Mouse (Mus musculus): ENCODE measurements around the gene Tmem240.
A peak's percentile ranks its signal among the peaks of the same experiment; 100 is the strongest.
"Not testable (repeated sequence)": the region's sequence is repeated elsewhere in the genome, so short reads cannot be mapped to it uniquely, and the experiment has no call there.

Gene Tmem240

DNA sequence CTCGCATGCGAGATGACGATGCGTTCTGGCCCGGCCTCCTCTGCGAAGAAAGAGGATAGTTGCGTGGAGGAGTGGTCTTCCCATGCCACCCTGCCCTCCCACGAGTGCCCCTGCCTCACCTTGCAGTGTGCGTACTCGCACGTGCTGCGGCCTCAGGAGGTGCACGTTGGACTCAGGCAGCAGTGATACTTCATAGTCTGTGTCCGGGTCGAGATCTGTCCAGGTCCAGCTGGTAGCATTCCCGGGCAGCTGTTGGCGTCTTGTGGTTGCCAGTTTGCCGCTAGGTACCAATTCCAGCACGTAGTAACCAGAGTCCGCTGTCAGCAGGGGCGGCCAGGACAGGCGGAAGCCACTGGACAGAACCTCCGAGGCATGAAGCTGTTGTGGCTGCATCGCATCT lies 36.0 kb downstream of the Tmem240 start:
- DNase-seq (ENCODE audit: low spot score in 2 of 2) = no peak

- no peak for DNase-seq (ENCODE audit: low spot score in 2 of 2)
Measured at GRCm38 (mm10) chr4:155771706-155772105, 37.1 kb downstream of the Tmem240 start.

GRCm38 (mm10) chr4:155772786-155773185 lies 38.2 kb downstream of the Tmem240 start:
- no peak for DNase-seq (ENCODE audit: low spot score in 2 of 2)

GRCm38 (mm10) chr4:155773335-155774078 lies 38.9 kb downstream of the Tmem240 start:
- DNase-seq (ENCODE audit: low spot score in 2 of 2) = no peak

GRCm38 (mm10) chr4:155774280-155774754 lies 39.7 kb downstream of the Tmem240 start, which contains the start of gene Vwa1:
Gene Vwa1 (minus strand): TSS chr4:155774698.
- peak; percentile 92 to 97 for DNase-seq (ENCODE audit: low spot score in 2 of 2)

DNA sequence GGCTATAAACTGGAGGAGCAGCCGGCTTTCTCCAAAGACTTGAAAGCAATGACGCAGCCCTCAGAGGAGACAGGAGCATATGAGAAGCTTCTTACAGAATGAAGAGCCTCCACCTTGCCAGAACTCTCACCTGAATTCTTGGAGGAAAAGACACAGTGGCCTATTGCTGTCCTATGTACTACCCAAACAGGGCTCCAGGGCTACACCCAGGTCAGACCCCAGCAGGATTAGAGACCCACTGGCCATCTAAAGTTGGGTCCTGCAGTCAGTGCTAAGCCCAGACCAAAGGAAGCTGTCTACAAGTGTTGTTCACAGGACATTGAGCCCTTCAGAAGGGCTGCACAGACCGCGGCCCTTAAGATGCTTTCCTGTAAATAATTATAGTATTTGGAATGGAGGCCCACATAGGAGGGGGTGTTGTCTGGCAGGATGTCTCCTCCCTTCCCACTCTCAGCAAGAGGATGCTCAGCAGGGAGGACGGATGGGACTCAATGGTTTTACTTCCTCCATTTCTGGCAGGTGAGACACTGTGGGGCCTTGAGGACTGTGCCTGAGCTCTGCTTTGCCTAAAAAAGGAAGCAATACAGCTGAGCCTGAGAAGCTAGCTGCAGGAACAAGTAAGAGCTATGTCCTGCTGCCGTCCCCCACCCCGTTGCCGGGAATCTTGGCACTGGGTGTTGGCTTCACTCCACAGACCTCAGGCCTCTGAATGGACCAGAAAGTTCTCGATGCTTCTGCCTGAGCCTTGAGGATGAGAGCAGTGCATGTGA lies 40.6 kb downstream of the Tmem240 start:
- no peak for DNase-seq (ENCODE audit: low spot score in 2 of 2)

GRCm38 (mm10) chr4:155775855-155776254 lies 41.3 kb downstream of the Tmem240 start:
- DNase-seq (ENCODE audit: low spot score in 2 of 2) = no peak

- DNase-seq (ENCODE audit: low spot score in 2 of 2) = no peak
Measured at GRCm38 (mm10) chr4:155776704-155777335, 42.2 kb downstream of the Tmem240 start.

- DNase-seq (ENCODE audit: low spot score in 2 of 2) = no peak
Measured at GRCm38 (mm10) chr4:155777816-155778215, 43.2 kb downstream of the Tmem240 start.

- no peak for DNase-seq (ENCODE audit: low spot score in 2 of 2)
Measured at GRCm38 (mm10) chr4:155779498-155779897, 44.9 kb downstream of the Tmem240 start.

GRCm38 (mm10) chr4:155780895-155781294 lies 46.3 kb downstream of the Tmem240 start:
- DNase-seq (ENCODE audit: low spot score in 2 of 2) = no peak

DNA sequence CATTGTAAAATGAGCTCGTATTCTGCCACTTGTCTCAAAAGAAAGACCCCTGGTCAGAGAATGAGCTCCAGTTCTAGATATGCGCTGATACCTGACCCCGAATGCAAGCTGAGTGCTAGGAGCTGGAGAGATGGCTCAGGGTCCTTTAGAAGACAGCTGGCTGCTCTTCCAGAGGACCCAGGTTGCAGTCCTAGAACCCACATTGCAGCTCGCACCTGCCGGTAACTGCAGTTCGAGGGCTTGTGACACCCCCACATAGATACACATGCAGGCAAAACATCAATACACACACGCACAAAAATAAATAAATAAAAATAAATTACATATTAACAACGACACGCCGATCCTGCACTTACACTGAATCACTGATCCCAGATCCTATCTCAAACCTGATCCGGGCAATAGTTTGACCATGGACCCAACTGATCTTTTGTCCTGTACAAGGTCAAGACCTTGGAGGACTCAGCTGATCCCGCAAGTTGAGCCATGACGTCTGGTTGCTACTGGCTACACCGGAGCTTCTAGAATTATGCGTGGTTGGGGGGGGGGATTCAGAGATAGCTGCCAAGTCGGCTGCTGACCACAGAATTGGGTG lies 49.0 kb downstream of the Tmem240 start:
- no peak for DNase-seq (ENCODE audit: low spot score in 2 of 2)

DNA sequence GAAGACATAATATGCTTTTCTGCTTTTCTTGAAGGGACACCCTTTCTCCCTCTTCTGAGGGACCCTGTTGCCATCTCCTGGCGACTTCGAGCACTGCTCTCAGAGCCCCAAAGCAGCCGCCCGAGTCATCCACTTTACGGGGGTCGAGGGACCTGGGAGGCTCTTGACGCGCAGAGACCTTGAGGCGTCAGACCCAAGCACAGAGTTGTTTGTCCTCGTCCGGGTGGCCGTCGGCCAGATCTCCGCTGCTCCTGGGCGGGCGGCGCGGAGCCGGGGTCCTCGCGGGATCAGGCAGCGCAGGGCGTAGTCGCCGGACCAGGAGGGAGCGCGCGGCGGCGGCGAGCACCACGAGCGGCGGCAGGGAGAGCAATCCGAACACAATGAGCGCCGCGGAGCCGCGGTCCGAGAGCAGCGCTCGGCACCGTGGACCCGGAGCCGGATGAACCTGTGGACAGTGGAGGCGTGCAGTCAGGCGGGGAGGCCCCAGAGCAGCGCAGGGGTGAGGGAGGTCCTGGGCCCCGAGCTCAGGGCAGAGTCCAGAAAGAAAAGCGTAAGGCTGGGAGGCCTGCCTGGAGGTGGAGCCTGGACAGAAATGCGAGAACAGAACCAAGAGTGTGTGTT lies 49.6 kb downstream of the Tmem240 start:
- peak; percentile 56 to 83 for DNase-seq (ENCODE audit: low spot score in 2 of 2)

GRCm38 (mm10) chr4:155785246-155785645 lies 50.6 kb downstream of the Tmem240 start:
- no peak for DNase-seq (ENCODE audit: low spot score in 2 of 2)

DNA sequence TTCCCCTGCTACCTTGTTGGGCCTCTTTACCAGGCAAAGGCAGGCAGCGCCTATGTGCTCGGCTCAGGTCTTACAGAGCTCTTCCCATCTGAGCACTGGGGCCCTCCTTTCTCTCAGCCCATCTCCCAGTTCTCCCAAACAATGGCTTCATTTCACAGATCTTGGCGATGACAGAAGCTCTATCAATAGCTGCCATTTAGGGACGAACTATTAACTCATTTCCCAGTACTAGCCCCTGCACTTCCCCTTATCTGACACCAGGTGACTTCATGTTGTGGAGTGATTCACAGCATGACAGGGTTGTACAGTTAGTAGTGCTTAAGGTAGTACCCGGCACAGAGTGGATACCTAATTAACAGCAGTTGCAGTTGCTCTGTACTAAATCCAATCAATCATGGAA lies 51.2 kb downstream of the Tmem240 start, which contains the start of gene Tmem88b:
Gene Tmem88b (minus strand): TSS at position 56 of the 400 bp plus-strand sequence.
- DNase-seq (ENCODE audit: low spot score in 2 of 2) = no peak

GRCm38 (mm10) chr4:155788300-155788699 lies 53.7 kb downstream of the Tmem240 start:
- no peak for DNase-seq (ENCODE audit: low spot score in 2 of 2)

DNA sequence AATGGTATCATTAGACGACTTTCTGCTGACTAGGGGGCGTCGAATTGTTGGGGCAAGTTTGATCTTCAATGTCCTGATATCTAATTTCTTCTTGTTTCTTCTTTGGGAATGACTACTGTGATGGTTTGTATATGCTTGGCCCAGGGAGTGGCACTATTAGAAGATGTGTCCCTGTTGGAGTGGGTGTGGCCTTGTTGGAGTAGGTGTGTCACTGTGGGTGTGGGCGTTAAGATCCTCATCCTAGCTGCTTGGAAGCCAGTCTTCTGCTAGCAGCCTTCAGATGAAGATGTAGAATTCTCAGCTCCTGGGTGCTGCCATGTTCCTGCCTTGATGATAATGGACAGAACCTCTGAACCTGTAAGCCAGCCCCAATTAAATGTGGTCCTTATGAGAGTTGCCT lies 54.2 kb downstream of the Tmem240 start:
- DNase-seq (ENCODE audit: low spot score in 2 of 2) = not testable (repeated sequence)

DNA sequence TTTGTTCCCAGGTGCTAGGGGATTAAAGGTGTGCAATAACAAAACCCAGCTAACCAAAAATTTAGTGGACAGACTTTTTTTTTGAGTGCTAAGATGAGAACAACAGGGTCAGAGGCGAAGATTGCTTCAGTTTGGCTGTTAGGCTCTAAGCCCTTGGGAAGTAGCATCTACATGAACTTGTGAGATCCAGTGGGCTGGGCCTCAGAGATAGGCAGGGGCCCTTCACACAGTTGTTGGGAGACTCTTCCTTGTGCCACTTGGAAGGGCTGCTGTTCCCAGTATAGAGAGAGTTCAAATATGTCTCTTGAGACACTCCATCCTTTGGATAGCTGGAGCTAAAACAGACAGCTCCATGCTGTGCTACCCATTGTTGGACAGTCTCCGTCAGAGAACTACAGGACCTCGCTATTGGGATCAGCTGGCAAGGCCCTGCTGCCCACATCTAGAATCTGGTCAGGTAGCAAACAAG lies 55.5 kb downstream of the Tmem240 start, which contains the start of gene Ankrd65:
Gene Ankrd65 (plus strand): TSS at position 419 of the 469 bp plus-strand sequence.
- DNase-seq (ENCODE audit: low spot score in 2 of 2) = no peak
